Mouse (Mus musculus) cerebellum, adult 2 months (tissue): ENCODE measurements around the gene Cpne9. TPM values are rescaled to one million over a fixed set of nuclear protein-coding genes. Genes with fewer than 3 reads are reported as not detected.

Experiments
- DNase-seq, 2 experiments: peaks; one replicate each; pipeline ENCODE4 v3.0.0; 2021
- H3K27ac ChIP-seq: fragments of 200-500 bp; 2 replicates; pipeline ENCODE4 v1.5.1; 2012; ENCODE audit warnings: low read length, control low read depth, inconsistent platforms; ENCODE audit not compliant: insufficient read depth
- H3K27me3 ChIP-seq: fragments of 200-500 bp; 2 replicates; pipeline ENCODE4 v1.6.1; 2012; ENCODE audit warnings: inconsistent platforms, mild to moderate bottlenecking, low read length, moderate library complexity; ENCODE audit not compliant: control insufficient read depth, insufficient read depth
- H3K4me1 ChIP-seq: fragments of 200-500 bp; 2 replicates; pipeline ENCODE4 v1.6.1; 2011; ENCODE audit warnings: low read length; ENCODE audit not compliant: control insufficient read depth, insufficient read depth
- H3K4me3 ChIP-seq: fragments of 200-500 bp; replicated peaks from 2 replicates; pipeline ENCODE3; 2011; ENCODE audit warnings: mild to moderate bottlenecking, low read depth, low read length, control low read depth; ENCODE audit not compliant: insufficient read depth
- CTCF ChIP-seq: fragments of 200-500 bp; IDR thresholded peaks from 2 replicates; pipeline ENCODE4 v1.5.1; 2011; ENCODE audit warnings: low read depth, mild to moderate bottlenecking, control low read depth, low read length, moderate library complexity, borderline replicate concordance; ENCODE audit not compliant: insufficient read depth
- POLR2A ChIP-seq: fragments of 200-500 bp; IDR thresholded peaks from 2 replicates; pipeline ENCODE4 v1.6.1; 2011; ENCODE audit warnings: low read length, control low read depth, borderline replicate concordance; ENCODE audit not compliant: insufficient read depth
- WGBS: fragments of 180-500 bp; shearing (Covaris S2); methylation state at CpG from one replicate; pipeline ENCODE4 v1.1.7; 2018; 5-methylcytosine and 5-hydroxymethylcytosine counted together
- polyA plus RNA-seq: library from polyadenylated mRNA; depleted of rRNA; stranded (reverse); fragments of >200 nt; gene quantifications from 2 replicates; pipeline ENCODE4 v1.2.3, GENCODE M21; 2012; rRNA removed

Gene Cpne9
- polyA plus RNA-seq, 1 experiment = 114 TPM

- no peak for DNase-seq
- WGBS = 87% methylated on average over 4 of the region's 4 CpGs
- Histone ChIP-seq H3K4me3 (no peak overlapping the region), H3K4me1 (peaks cover 10% of the 10 kb centered on the region), H3K27me3 (no peaks in the 10 kb centered on the region), H3K27ac (no peak overlapping the region)
- TF ChIP-seq CTCF (no peak), POLR2A (no peak)
Observed at GRCm38 (mm10) chr6:113346897-113347296, 64.8 kb downstream of the Cpne9 start.

GRCm38 (mm10) chr6:113350538-113350937, 68.4 kb downstream of the Cpne9 start:
- no peak for TF ChIP-seq POLR2A
- TF ChIP-seq CTCF = no peak
- no peak overlapping the region for H3K4me3 ChIP-seq
- H3K27ac ChIP-seq = no peak overlapping the region
- DNase-seq = no peak
- H3K4me1 ChIP-seq = no peaks in the 10 kb centered on the region
- no peaks in the 10 kb centered on the region for H3K27me3 ChIP-seq

- H3K27ac ChIP-seq = no peak overlapping the region
- 92% methylated on average over 1 of the region's 1 CpGs for WGBS
Observed at GRCm38 (mm10) chr6:113351161-113351560, 69.1 kb downstream of the Cpne9 start.

GRCm38 (mm10) chr6:113351653-113352052, 69.5 kb downstream of the Cpne9 start:
- Histone ChIP-seq H3K27me3 (no peaks in the 10 kb centered on the region), H3K4me1 (no peaks in the 10 kb centered on the region), H3K27ac (no peak overlapping the region), H3K4me3 (no peak overlapping the region)
- TF ChIP-seq POLR2A (no peak), CTCF (no peak)
- WGBS = 58% methylated on average over 10 of the region's 10 CpGs
- DNase-seq = no peak

More at GRCm38 (mm10) chr6:113351161-113351560, 69.1 kb downstream of the Cpne9 start:
- Histone ChIP-seq H3K4me3 (no peak overlapping the region), H3K4me1 (no peaks in the 10 kb centered on the region), H3K27me3 (no peaks in the 10 kb centered on the region)
- DNase-seq = no peak
- TF ChIP-seq CTCF (no peak), POLR2A (no peak)

- no peak for DNase-seq
- 74% methylated on average over 3 of the region's 3 CpGs for WGBS
- Histone ChIP-seq H3K4me1 (no peaks in the 10 kb centered on the region), H3K4me3 (no peak overlapping the region), H3K27ac (no peak overlapping the region), H3K27me3 (no peaks in the 10 kb centered on the region)
- TF ChIP-seq POLR2A (no peak), CTCF (no peak)
Observed at GRCm38 (mm10) chr6:113352820-113353219, 70.7 kb downstream of the Cpne9 start.

GRCm38 (mm10) chr6:113353696-113354095, 71.6 kb downstream of the Cpne9 start:
- no peak for TF ChIP-seq CTCF
- no peak overlapping the region for H3K27ac ChIP-seq
- 63% methylated on average over 3 of the region's 3 CpGs for WGBS
- H3K27me3 ChIP-seq = no peaks in the 10 kb centered on the region
- DNase-seq = no peak
- no peaks in the 10 kb centered on the region for H3K4me1 ChIP-seq
- H3K4me3 ChIP-seq = no peak overlapping the region

Other genes with a start within 250 kb of the Cpne9 start
- 20.8 and 21.8 TPM in 2 replicates for gene Thumpd3, start 236.1 kb upstream of the Cpne9 start, polyA plus RNA-seq
- gene Setd5, start 204.9 kb upstream of the Cpne9 start, polyA plus RNA-seq = 58.9 and 64.2 TPM in 2 replicates
- 53.1 and 57.5 TPM in 2 replicates for gene Lhfpl4, start 86.9 kb upstream of the Cpne9 start, polyA plus RNA-seq
- 23.8 and 24.2 TPM in 2 replicates for gene Mtmr14, start 44.5 kb upstream of the Cpne9 start, polyA plus RNA-seq
- 48.1 and 53.4 TPM in 2 replicates for gene Brpf1, start 24.8 kb downstream of the Cpne9 start, polyA plus RNA-seq
- gene Ogg1, start 44.7 kb downstream of the Cpne9 start, polyA plus RNA-seq = 11.0 and 11.6 TPM in 2 replicates
- gene Camk1, start 61.7 kb downstream of the Cpne9 start, polyA plus RNA-seq = 93.0 and 94.8 TPM in 2 replicates
- 48.2 and 49.4 TPM in 2 replicates for gene Tada3, start 95.6 kb downstream of the Cpne9 start, polyA plus RNA-seq
- gene Arpc4, start 95.8 kb downstream of the Cpne9 start, polyA plus RNA-seq = 137 and 152 TPM in 2 replicates
- gene Ttll3, start 107.0 kb downstream of the Cpne9 start, polyA plus RNA-seq = 52.2 and 62.4 TPM in 2 replicates
- gene Rpusd3, start 137.0 kb downstream of the Cpne9 start, polyA plus RNA-seq = 37.4 and 45.9 TPM in 2 replicates
- gene Cidec, start 153.5 kb downstream of the Cpne9 start, polyA plus RNA-seq = 0.10 and 0.30 TPM in 2 replicates
- 58.4 and 61.0 TPM in 2 replicates for gene Jagn1, start 160.3 kb downstream of the Cpne9 start, polyA plus RNA-seq
- gene Il17re, start 176.2 kb downstream of the Cpne9 start, polyA plus RNA-seq = 4.8 and 9.2 TPM in 2 replicates
- 6.6 and 7.5 TPM in 2 replicates for gene Il17rc, start 189.1 kb downstream of the Cpne9 start, polyA plus RNA-seq
- gene Creld1, start 201.0 kb downstream of the Cpne9 start, polyA plus RNA-seq = 57.4 and 58.1 TPM in 2 replicates
- gene Prrt3, start 219.6 kb downstream of the Cpne9 start, polyA plus RNA-seq = 41.2 and 43.0 TPM in 2 replicates
- 91.7 and 96.7 TPM in 2 replicates for gene Emc3, start 249.3 kb downstream of the Cpne9 start, polyA plus RNA-seq
- 0.34 and 0.55 TPM in 2 replicates for gene Fancd2, start 249.4 kb downstream of the Cpne9 start, polyA plus RNA-seq